Mouse (Mus musculus) liver, embryonic 12.5 days (tissue): ENCODE results near the gene A530032D15Rik. TPM values are rescaled to one million over a fixed set of nuclear protein-coding genes. Genes with fewer than 3 reads are reported as not detected.
A peak's percentile ranks its signal among the peaks of the same experiment; 100 is the strongest.
"Not testable (repeated sequence)": the region's sequence is repeated elsewhere in the genome, so short reads cannot be mapped to it uniquely, and the experiment has no call there.

ENCODE experiments used
- ATAC-seq: fragments of 200-750 bp; cut with Nextera tagmentation; 2 replicates; pipeline ENCODE4 v1.8.0; 2017; ENCODE audit warnings: moderate number of reproducible peaks, mild to moderate bottlenecking, moderate library complexity
- H3K27ac ChIP-seq: fragments of 300-500 bp; sonication (generic); 2 replicates; pipeline ENCODE4 v1.5.1; 2016; ENCODE audit warnings: mild to moderate bottlenecking
- H3K27me3 ChIP-seq: fragments of 300-500 bp; sonication (generic); replicated peaks from 2 replicates; pipeline ENCODE4 v1.6.1; 2016; ENCODE audit warnings: mild to moderate bottlenecking, moderate library complexity
- H3K36me3 ChIP-seq: fragments of 300-500 bp; sonication (generic); 2 replicates; pipeline ENCODE4 v1.6.1; 2016; ENCODE audit warnings: mild to moderate bottlenecking, moderate library complexity
- H3K4me1 ChIP-seq: fragments of 300-500 bp; sonication (generic); 2 replicates; pipeline ENCODE4 v1.6.1; 2016
- H3K4me2 ChIP-seq: fragments of 300-500 bp; sonication (generic); 2 replicates; pipeline ENCODE4 v1.6.1; 2016; ENCODE audit warnings: mild to moderate bottlenecking, moderate library complexity
- H3K4me3 ChIP-seq: fragments of 300-500 bp; sonication (generic); 2 replicates; pipeline ENCODE4 v1.5.1; 2016; ENCODE audit warnings: mild to moderate bottlenecking, moderate library complexity
- H3K9ac ChIP-seq: fragments of 300-500 bp; sonication (generic); 2 replicates; pipeline ENCODE4 v1.6.1; 2016; ENCODE audit warnings: mild to moderate bottlenecking, moderate library complexity
- H3K9me3 ChIP-seq: fragments of 300-500 bp; sonication (generic); replicated peaks from 2 replicates; pipeline ENCODE4 v1.6.1; 2016; ENCODE audit warnings: mild to moderate bottlenecking, moderate library complexity
- WGBS: fragments of 180-500 bp; shearing (Covaris S2); methylation state at CpG from one replicate; pipeline ENCODE4 v1.1.7; 2016; ENCODE audit not compliant: insufficient replicate concordance; 5-methylcytosine and 5-hydroxymethylcytosine counted together
- polyA plus RNA-seq: library from polyadenylated mRNA; unstranded; fragments of >200 nt; fragmentation: Nextera tagmentation; extraction: Ambion mirVana; gene quantifications from 2 replicates; pipeline ENCODE4 v1.2.1, GENCODE M21; 2016

A530032D15Rik gene
- polyA plus RNA-seq = 0.10 and 0.19 TPM in 2 replicates

- not testable (repeated sequence) for H3K27ac ChIP-seq, H3K4me2 ChIP-seq, H3K9ac ChIP-seq, H3K4me3 ChIP-seq, ATAC-seq, H3K36me3 ChIP-seq, H3K27me3 ChIP-seq, H3K4me1 ChIP-seq, H3K9me3 ChIP-seq
- WGBS = no CpG with 5 or more reads among the region's 7 CpGs
Measured at GRCm38 (mm10) chr1:85109753-85110152, at the start of gene A530032D15Rik. TSS of gene A530032D15Rik (minus strand) at chr1:85109853.

GRCm38 (mm10) chr1:85155151-85155550, 45.5 kb upstream of the A530032D15Rik start:
- H3K9ac ChIP-seq, H3K4me3 ChIP-seq, H3K27me3 ChIP-seq, H3K4me2 ChIP-seq, ATAC-seq, H3K27ac ChIP-seq, H3K36me3 ChIP-seq, H3K4me1 ChIP-seq, H3K9me3 ChIP-seq: not testable (repeated sequence)
- whole genome bisulfite sequencing = 63% methylated on average over 4 of the region's 5 CpGs

GRCm38 (mm10) chr1:85133671-85134070, 24.0 kb upstream of the A530032D15Rik start:
- H3K36me3 ChIP-seq, H3K27me3 ChIP-seq, H3K4me3 ChIP-seq, H3K9me3 ChIP-seq, H3K4me1 ChIP-seq, H3K9ac ChIP-seq, H3K27ac ChIP-seq, H3K4me2 ChIP-seq, ATAC-seq: not testable (repeated sequence)
- 80% methylated on average over 22 of the region's 22 CpGs for WGBS

GRCm38 (mm10) chr1:85121841-85122240, 12.2 kb upstream of the A530032D15Rik start:
- not testable (repeated sequence) for H3K36me3 ChIP-seq, H3K27me3 ChIP-seq, H3K4me2 ChIP-seq, H3K9ac ChIP-seq, H3K4me1 ChIP-seq, H3K9me3 ChIP-seq, ATAC-seq, H3K27ac ChIP-seq, H3K4me3 ChIP-seq
- 79% methylated on average over 4 of the region's 4 CpGs for whole genome bisulfite sequencing

- not testable (repeated sequence) for H3K4me3 ChIP-seq, H3K9me3 ChIP-seq, H3K9ac ChIP-seq, H3K27me3 ChIP-seq, H3K4me2 ChIP-seq, H3K36me3 ChIP-seq, H3K27ac ChIP-seq, H3K4me1 ChIP-seq, ATAC-seq
- 61% methylated on average over 6 of the region's 6 CpGs for WGBS
Measured at GRCm38 (mm10) chr1:85118341-85118740, 8.7 kb upstream of the A530032D15Rik start.

GRCm38 (mm10) chr1:85117537-85117936, 7.9 kb upstream of the A530032D15Rik start:
- H3K9me3 ChIP-seq, H3K27ac ChIP-seq, ATAC-seq: not testable (repeated sequence)

GRCm38 (mm10) chr1:85114666-85115402, 5.2 kb upstream of the A530032D15Rik start:
- not testable (repeated sequence) for H3K27me3 ChIP-seq, H3K4me3 ChIP-seq, H3K9me3 ChIP-seq, H3K36me3 ChIP-seq, H3K4me2 ChIP-seq, H3K27ac ChIP-seq, H3K9ac ChIP-seq, ATAC-seq, H3K4me1 ChIP-seq
- 42% methylated on average over 6 of the region's 6 CpGs for WGBS

More at GRCm38 (mm10) chr1:85117537-85117936, 7.9 kb upstream of the A530032D15Rik start:
- not testable (repeated sequence) for H3K27me3 ChIP-seq, H3K4me2 ChIP-seq, H3K4me1 ChIP-seq, H3K9ac ChIP-seq, H3K4me3 ChIP-seq, H3K36me3 ChIP-seq
- 37% methylated on average over 4 of the region's 6 CpGs for WGBS

- H3K36me3 ChIP-seq, H3K9me3 ChIP-seq, H3K4me2 ChIP-seq, H3K27ac ChIP-seq, H3K9ac ChIP-seq, H3K27me3 ChIP-seq, H3K4me3 ChIP-seq, H3K4me1 ChIP-seq: not testable (repeated sequence)
- WGBS = 56% methylated on average over 3 of the region's 3 CpGs
- 0 out of 2 replicates have a peak, but pooled peaks have one; percentile 47 for ATAC-seq
Measured at GRCm38 (mm10) chr1:85114078-85114477, 4.4 kb upstream of the A530032D15Rik start.

- ATAC-seq, H3K4me1 ChIP-seq, H3K4me3 ChIP-seq, H3K9ac ChIP-seq, H3K36me3 ChIP-seq, H3K27me3 ChIP-seq, H3K27ac ChIP-seq, H3K4me2 ChIP-seq, H3K9me3 ChIP-seq: not testable (repeated sequence)
- 60% methylated on average over 2 of the region's 5 CpGs for WGBS
Measured at GRCm38 (mm10) chr1:85112889-85113288, 3.2 kb upstream of the A530032D15Rik start.

GRCm38 (mm10) chr1:85112266-85112665, 2.6 kb upstream of the A530032D15Rik start:
- WGBS = 72% methylated on average over 7 of the region's 7 CpGs
- not testable (repeated sequence) for ATAC-seq

GRCm38 (mm10) chr1:85111572-85111971, 1.9 kb upstream of the A530032D15Rik start:
- H3K27ac ChIP-seq, H3K9ac ChIP-seq, H3K36me3 ChIP-seq, H3K4me1 ChIP-seq, H3K4me3 ChIP-seq, H3K27me3 ChIP-seq, H3K4me2 ChIP-seq, H3K9me3 ChIP-seq, ATAC-seq: not testable (repeated sequence)
- 47% methylated on average over 10 of the region's 10 CpGs for WGBS

More at GRCm38 (mm10) chr1:85112266-85112665, 2.6 kb upstream of the A530032D15Rik start:
- H3K9me3 ChIP-seq, H3K27ac ChIP-seq, H3K4me3 ChIP-seq, H3K4me1 ChIP-seq, H3K4me2 ChIP-seq, H3K27me3 ChIP-seq, H3K36me3 ChIP-seq, H3K9ac ChIP-seq: not testable (repeated sequence)

GRCm38 (mm10) chr1:85110876-85111275, 1.2 kb upstream of the A530032D15Rik start:
- not testable (repeated sequence) for H3K4me2 ChIP-seq, H3K9ac ChIP-seq, ATAC-seq, H3K9me3 ChIP-seq, H3K27me3 ChIP-seq, H3K27ac ChIP-seq, H3K4me3 ChIP-seq, H3K36me3 ChIP-seq, H3K4me1 ChIP-seq
- WGBS = 67% methylated on average over 3 of the region's 3 CpGs

- not testable (repeated sequence) for H3K36me3 ChIP-seq, H3K27me3 ChIP-seq, H3K9me3 ChIP-seq, H3K4me3 ChIP-seq, H3K4me2 ChIP-seq, ATAC-seq, H3K27ac ChIP-seq, H3K4me1 ChIP-seq, H3K9ac ChIP-seq
- 54% methylated on average over 5 of the region's 6 CpGs for WGBS
Measured at GRCm38 (mm10) chr1:85106013-85106412, 3.6 kb downstream of the A530032D15Rik start.
